Mouse (Mus musculus): Measurements from ENCODE around the gene Zbtb8os.

Zbtb8os gene

DNA sequence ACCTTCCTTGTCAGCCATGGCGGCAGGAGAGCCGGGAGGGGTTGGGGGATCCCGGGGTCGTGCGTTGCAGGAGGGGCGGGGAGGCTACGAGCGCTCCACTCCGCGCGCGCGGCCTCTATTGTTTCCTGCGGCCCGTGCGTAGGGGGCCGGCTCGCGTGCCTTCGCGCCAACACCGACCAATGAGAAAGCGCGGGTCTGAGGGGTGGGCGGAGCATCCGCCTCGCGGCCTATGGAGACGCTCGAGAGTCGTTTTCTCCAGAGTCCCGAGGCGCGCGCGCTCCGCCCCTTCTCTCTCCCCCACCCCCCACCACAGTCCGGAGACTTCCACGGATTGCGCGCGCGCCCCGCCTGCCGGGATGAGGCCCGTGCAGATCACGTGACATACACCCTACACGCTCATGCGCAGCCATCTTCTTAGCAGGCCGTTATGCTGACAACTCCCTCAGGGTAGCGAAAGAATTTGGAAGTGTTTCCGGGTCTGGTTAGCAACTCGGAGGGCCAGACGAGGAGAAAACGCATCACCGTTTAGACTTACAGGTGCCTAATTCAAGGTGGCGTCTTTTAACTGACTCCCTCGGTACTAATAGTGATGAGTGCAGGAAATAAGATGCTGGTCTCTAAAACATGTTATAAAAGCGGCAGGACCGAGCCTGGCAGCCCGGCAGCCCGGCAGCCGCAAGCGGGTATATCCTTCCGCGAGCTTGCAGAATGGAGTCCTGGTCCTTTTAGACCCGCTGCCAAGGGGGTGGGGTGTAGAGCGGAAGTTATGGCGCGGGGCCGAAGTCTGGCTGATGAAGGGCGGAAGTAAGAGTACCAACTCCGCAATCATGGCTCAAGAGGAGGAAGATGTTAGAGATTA is at the start of gene Zbtb8os, which contains the start of gene Rbbp4:
TSS of gene Zbtb8os (plus strand) at position 480 of the 859 bp plus-strand sequence.
TSS of gene Rbbp4 (minus strand) at position 155 of the 859 bp plus-strand sequence.
- DNase-seq, result peak; percentile 98

DNA sequence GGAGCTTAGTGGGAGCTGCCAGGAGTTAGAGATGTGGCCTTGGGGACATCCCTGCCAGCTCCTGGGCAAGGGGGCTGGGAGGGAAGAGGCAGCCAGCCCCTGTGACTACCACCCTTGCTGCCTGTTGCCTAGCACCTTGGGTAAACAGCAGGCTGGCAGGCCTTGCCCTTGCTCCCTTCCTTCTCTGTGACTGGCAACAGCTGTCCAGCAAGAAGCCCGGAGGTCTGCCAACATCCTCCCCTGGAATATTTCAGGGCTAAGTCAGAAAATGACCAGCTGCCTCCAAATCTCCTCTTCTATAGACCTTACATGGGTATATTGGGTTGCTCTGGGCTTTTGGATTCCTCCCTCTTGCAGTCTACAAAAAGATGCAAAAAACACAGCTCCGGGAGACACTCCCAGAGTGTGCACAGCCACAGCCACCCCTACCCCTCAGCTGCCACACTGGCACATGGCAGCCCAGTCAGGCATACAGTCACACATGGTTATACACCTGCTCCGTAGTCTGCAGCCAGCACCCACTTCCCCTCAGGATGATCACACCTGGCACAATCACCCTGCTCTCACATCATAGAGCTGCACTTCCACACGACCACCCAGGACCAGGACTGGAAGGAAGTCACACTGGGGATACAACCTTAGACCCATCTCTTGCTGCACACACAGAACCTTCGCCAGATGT is 49.4 kb upstream of the Zbtb8os start:
- DNase-seq, result no peak

DNA sequence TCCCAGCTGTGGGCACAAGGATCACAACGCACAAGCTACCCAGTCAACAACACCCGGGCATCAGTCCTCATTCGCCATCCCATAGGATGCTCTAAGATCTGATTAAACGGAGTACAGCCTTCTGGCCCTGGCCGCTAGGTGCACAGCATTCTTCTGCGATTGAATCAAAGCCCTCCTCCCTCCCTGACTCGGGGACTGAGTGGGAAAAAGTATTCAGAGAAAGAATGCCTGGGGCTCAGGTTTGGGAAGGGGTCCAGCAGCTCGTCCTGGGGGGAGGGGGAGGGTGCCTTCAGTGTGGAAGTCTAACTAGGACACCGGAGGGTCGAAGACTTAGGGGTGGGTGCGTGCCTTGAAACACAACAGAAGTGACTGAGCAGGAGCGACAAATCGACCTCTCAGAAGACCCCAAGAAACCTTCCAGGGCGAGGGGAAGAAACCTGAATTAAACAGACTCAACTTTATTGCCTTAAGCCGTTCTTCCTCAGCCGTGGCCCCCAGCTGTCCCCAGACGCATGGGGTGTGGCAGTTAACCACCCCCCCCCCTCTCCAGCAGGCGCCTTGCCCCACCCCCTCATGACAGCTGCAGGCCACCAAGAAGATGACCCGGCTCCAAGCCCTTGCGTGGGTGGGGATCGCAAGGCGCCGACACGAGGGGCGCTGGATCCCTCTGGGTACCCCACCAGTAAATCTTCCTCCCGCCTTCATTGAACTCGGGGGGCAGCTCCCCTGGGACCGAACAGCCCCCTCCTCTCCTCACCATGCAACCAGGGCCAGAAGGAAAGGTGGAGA is 48.6 kb upstream of the Zbtb8os start:
- DNase-seq, result no peak

GRCm38 (mm10) chr4:129287472-129287981 is 48.0 kb upstream of the Zbtb8os start, which contains the start of gene Sync:
Sync (plus strand) TSS chr4:129287617.
- no peak for DNase-seq

- no peak for DNase-seq
These were observed 47.4 kb upstream of the Zbtb8os start for GRCm38 (mm10) chr4:129288067-129288466.

GRCm38 (mm10) chr4:129289671-129290070 is 45.8 kb upstream of the Zbtb8os start:
- no peak for DNase-seq

DNA sequence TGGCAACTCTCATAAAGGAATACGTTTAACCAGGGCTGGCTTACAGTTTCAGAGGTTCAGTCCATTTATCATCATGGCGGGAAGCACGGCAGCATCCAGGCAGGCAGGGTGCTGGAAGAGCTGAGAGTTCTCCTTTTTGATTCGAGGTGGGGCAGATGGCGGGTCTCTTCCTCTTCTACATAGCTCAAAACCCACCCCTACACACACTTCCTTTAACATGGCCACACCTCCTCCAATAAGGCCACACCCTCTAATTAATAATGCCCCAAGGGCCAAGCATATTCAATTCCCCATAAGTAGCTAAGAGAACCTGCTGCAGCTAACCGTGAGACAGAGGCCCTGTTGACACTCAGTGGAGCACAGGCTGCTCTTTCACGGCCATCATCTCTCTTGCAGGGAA is 42.7 kb upstream of the Zbtb8os start:
- DNase-seq, result no peak

- DNase-seq, result no peak
These were observed 41.8 kb upstream of the Zbtb8os start for GRCm38 (mm10) chr4:129293702-129294101.

- no peak for DNase-seq
These were observed 40.3 kb upstream of the Zbtb8os start for GRCm38 (mm10) chr4:129295188-129295587.

DNA sequence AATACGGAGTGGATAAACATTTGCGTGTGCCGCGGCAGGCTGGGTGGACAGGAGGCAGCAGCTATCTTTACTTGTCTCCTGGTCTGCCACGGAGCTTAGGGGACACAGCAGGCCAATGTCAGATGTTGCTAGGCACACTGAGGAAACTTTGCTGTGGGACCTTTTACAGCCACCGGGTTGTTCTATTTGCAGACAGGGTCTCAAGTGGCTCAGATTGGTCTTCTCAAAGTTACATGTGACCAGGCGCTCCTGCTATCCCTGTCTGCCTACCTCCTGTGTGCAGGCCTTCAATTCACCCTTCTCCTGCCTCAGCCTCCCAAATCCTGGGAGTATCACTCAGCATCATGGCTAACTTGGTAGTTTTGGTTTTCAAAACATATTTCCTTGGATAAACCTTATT is 39.4 kb upstream of the Zbtb8os start:
- no peak for DNase-seq

DNA sequence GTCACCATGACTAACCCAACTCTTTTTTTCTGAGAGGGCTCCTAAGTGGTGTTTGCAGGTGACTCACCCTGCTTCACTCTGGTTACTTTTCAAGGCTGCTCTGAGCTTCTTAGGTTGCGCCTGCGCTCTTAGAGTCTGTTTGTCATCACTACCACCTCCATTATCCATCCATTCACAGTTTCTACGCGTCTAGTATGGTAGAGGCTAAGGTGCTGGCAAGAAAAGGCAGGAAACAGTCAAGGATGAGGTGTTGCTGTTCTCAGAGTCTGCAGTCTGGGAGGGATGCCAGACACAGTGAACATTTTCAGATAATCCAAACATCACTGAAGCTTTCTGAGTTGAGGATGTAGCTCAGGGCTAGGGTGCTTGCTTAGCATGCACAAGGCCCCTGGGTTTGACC is 37.8 kb upstream of the Zbtb8os start:
- DNase-seq, result no peak

DNA sequence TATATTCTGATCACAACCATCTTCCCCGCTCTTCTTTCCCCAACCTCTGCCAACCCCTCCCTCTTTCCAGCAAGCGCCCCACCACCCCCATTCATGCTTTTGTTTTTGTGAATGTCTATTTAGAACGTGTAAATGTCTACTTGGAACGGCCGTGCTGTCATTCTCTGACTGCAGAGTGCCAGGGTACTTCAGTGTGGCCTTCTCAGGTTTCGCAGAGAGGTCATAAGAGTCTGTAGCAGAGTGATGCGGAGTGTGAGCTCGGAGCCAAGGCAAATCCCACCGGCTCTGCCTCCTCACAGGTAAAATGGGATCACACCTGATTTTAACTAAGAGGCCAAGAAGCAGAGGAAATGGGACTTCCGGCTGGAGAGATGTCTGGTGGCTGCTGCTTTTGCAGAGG is 36.4 kb upstream of the Zbtb8os start:
- DNase-seq, result no peak

- DNase-seq, result no peak
These were observed 32.1 kb upstream of the Zbtb8os start for GRCm38 (mm10) chr4:129303401-129303800.

- DNase-seq, result no peak
These were observed 31.7 kb upstream of the Zbtb8os start for GRCm38 (mm10) chr4:129303816-129304215.

DNA sequence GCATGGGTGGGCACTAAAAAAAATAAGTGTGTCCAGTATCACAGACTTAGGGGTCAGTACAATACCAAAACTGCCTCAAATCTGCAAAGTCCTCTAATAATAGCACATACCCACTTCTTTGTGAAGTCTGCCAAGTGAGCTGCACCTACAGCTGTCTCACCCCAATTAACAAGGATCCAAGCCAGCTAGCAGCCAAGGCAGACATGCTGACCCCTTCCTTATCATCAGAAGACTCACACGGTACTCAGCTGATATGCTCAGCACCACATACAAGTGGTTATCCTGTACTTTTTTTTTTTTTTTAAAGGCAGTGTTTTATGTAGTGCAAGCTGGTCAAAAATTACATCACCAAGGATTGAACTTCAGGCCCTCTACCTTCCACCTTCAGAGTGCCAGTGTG is 31.2 kb upstream of the Zbtb8os start:
- DNase-seq, result no peak

DNA sequence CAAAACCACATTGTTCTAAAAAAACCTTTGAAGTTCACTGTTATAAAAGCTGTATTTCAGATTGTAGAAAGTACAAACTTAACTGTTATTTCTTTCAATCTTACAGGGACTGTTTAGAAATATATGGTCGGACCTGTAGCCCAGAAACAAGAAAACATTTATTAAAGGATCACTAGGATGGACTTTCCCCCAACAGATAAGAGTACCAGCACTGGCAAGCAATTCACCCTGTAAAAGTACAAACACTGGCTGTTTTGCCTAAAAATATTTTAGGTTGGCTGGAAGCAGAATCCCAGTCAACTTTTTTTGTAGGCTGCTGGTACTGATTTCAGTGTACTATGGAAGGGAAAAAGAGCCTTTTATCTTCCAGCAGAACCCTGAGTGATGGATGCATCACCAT is 27.6 kb upstream of the Zbtb8os start:
- no peak for DNase-seq

GRCm38 (mm10) chr4:129313886-129314285 is 21.6 kb upstream of the Zbtb8os start:
- no peak for DNase-seq

GRCm38 (mm10) chr4:129320876-129321275 is 14.6 kb upstream of the Zbtb8os start:
- no peak for DNase-seq

- no peak for DNase-seq
These were observed 13.5 kb upstream of the Zbtb8os start for GRCm38 (mm10) chr4:129322042-129322441.

- no peak for DNase-seq
These were observed 12.0 kb upstream of the Zbtb8os start for GRCm38 (mm10) chr4:129323491-129323890.

DNA sequence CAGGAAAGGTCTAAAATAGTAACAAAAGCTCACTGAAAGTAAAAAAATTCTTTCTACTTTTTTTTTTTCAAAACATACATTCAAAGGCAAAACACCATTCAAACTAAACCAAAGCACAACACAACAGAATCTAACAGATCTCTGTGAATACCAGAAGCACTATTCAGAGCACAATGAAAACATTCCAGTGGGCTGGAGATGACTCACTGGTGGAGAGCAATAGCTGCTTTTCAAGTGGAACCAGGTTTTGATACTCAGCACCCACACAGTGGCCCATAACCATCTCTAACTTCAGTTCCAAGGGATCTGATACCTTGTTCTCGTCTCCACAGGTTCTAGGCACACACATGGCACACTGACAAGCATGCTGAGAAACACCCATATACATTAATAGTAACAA is 10.7 kb upstream of the Zbtb8os start:
- DNase-seq, result no peak

DNA sequence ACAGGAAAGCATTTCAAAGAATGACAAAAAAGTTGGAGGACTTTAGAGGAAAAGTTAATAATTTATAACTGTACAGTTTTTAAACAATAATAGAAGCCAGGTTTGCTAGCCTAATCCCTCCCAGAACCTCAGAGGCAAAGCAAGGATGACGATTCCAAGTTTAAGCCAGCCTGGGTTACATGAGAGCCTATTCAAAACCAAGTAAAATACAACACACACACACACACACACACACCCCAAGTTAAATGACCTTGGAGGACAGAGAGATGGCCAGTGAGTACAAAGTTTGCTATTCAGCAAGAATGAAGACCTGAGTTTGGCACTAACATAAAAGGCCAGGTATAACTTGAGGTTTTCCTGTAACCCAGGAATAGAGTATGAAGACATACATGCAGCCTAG is 9.3 kb upstream of the Zbtb8os start:
- no peak for DNase-seq

DNA sequence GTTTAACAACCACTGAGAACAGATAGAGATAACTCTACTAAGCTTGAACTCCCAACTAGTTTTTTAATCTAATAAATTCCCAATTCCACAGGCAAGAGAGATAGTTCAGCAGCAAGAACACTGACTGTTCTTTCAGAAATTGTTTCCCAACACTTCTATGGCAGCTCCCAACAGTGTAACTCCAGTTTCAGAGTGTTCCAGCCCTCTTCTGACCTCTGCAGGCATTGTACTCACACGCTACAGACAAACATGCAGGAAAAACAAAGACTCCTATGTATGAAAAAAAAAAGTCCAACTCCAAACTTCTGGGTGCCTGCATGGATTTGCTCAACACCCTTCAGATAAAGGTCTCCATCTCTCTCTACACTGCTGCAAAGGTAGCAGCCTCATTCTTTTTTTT is 2.6 kb upstream of the Zbtb8os start:
- DNase-seq, result no peak
